In genomic region chr6:30734988-30735727, GRCm38 (mm10) we compare ENCODE assay signal across 9 mouse cellular contexts. TPM values are rescaled to one million over a fixed set of nuclear protein-coding genes. Genes with fewer than 3 reads are reported as not detected.
DNase-seq lines count a peak whose midpoint lies in the region; ATAC-seq lines count a peak whose summit lies in the region.
"Had no signal": no experiment of that assay in that cellular context is flagged by ENCODE, and none has a peak within 500 bp of the region (broad histone marks: within the 10 kb centered on the region; RNA-seq: fewer than 3 reads in every experiment).

No protein-coding gene starts in this region.

- peak; percentile 4 for DNase-seq in heart, adult 8-10 months (ENCODE audit: low spot score)
- DNase-seq in heart, adult 9 months (ENCODE audit: low spot score in 2 of 2) = no peak
- DNase-seq in embryonic facial prominence, embryonic 11.5 days (ENCODE audit: low spot score) = no peak
- no peak for DNase-seq in cerebellum, adult 9-11 months
- DNase-seq in left cerebral cortex, adult 8-10 months (ENCODE audit: low spot score in 2 of 2) = no peak
- no peak for DNase-seq in urinary bladder, postnatal 14 days (ENCODE audit: low spot score)

- peak overlapping the region; percentile 22 for H3K9ac ChIP-seq in embryonic facial prominence, embryonic 11.5 days (replicated peaks; ENCODE audit: low read length)
- H3K9ac ChIP-seq in hindbrain, embryonic 16.5 days (ENCODE audit: low read depth, low read length) = peak overlapping the region; percentile 20
- H3K9ac ChIP-seq in midbrain, embryonic 13.5 days (replicated peaks) = peak overlapping the region; percentile 36

- no peak overlapping the region for H3K4me3 ChIP-seq in embryonic facial prominence, embryonic 11.5 days (ENCODE audit: low read depth, low read length)
- H3K4me3 ChIP-seq in hindbrain, embryonic 16.5 days (ENCODE audit: low read length) = peak overlapping the region; percentile 13; the same call in 1 of the 2 replicates
- peak overlapping the region; percentile 21 for H3K4me3 ChIP-seq in midbrain, embryonic 13.5 days (replicated peaks)

- no peak for ATAC-seq in embryonic facial prominence, embryonic 11.5 days (replicated peaks; ENCODE audit: insufficient number of reproducible peaks, low FRiP score, low TSS enrichment, low read depth)
- ATAC-seq in hindbrain, embryonic 16.5 days = no peak
- ATAC-seq in midbrain, embryonic 13.5 days = no peak

- H3K4me2 ChIP-seq in embryonic facial prominence, embryonic 11.5 days (ENCODE audit: low read depth, low read length) = peak overlapping the region; percentile 10; the same call in 1 of the 2 replicates
- peak overlapping the region; percentile 25 for H3K4me2 ChIP-seq in hindbrain, embryonic 16.5 days (ENCODE audit: low read length)
- H3K4me2 ChIP-seq in midbrain, embryonic 13.5 days (replicated peaks) = peak overlapping the region; percentile 41

- H3K27ac ChIP-seq in embryonic facial prominence, embryonic 11.5 days (replicated peaks; ENCODE audit: low read depth, low read length) = peak overlapping the region; percentile 70
- H3K27ac ChIP-seq in hindbrain, embryonic 16.5 days (ENCODE audit: low read depth, low read length) = peak overlapping the region; percentile 54
- H3K27ac ChIP-seq in midbrain, embryonic 13.5 days = peak overlapping the region; percentile 92

- peaks cover 8% of the 10 kb centered on the region for H3K9me3 ChIP-seq in embryonic facial prominence, embryonic 11.5 days (replicated peaks; ENCODE audit: control insufficient read depth, low read length)
- peaks cover 34% of the 10 kb centered on the region for H3K9me3 ChIP-seq in hindbrain, embryonic 16.5 days (ENCODE audit: control insufficient read depth, low read length)
- peaks cover 41% of the 10 kb centered on the region for H3K9me3 ChIP-seq in midbrain, embryonic 13.5 days

- H3K27me3 ChIP-seq in embryonic facial prominence, embryonic 11.5 days (ENCODE audit: control insufficient read depth, insufficient read depth, low read length) = no peaks in the 10 kb centered on the region
- no peaks in the 10 kb centered on the region for H3K27me3 ChIP-seq in hindbrain, embryonic 16.5 days (replicated peaks; ENCODE audit: control insufficient read depth, insufficient read depth, low read length)
- H3K27me3 ChIP-seq in midbrain, embryonic 13.5 days = no peaks in the 10 kb centered on the region
- H3K27me3 ChIP-seq: CH12.LX had no signal

- H3K36me3 ChIP-seq in embryonic facial prominence, embryonic 11.5 days (replicated peaks; ENCODE audit: control insufficient read depth, insufficient read depth, low read depth, low read length) = no peaks in the 10 kb centered on the region
- no peaks in the 10 kb centered on the region for H3K36me3 ChIP-seq in hindbrain, embryonic 16.5 days (ENCODE audit: control insufficient read depth, insufficient read depth, low read length)
- 0 out of 2 replicates have a peak, but pooled peaks cover 6% of the 10 kb centered on the region for H3K36me3 ChIP-seq in midbrain, embryonic 13.5 days

- H3K4me1 ChIP-seq in embryonic facial prominence, embryonic 11.5 days (ENCODE audit: control insufficient read depth, insufficient read depth, low read length) = no peaks in the 10 kb centered on the region
- no peaks in the 10 kb centered on the region for H3K4me1 ChIP-seq in hindbrain, embryonic 16.5 days (ENCODE audit: control insufficient read depth, insufficient read depth, low read depth, low read length)
- peaks cover 44% of the 10 kb centered on the region for H3K4me1 ChIP-seq in midbrain, embryonic 13.5 days (replicated peaks)

- WGBS in embryonic facial prominence, embryonic 11.5 days = 48% methylated on average over 22 of the region's 22 CpGs
- WGBS in hindbrain, embryonic 16.5 days = 52% methylated on average over 22 of the region's 22 CpGs
- WGBS in midbrain, embryonic 13.5 days = 50% methylated on average over 22 of the region's 22 CpGs

RNA-seq across cellular contexts. Expression of gene Mest, which starts 11.8 kb away (rescaled TPM):
- 1 to 10 TPM; 3.2 to 9.2 (median 7.6) TPM for total RNA-seq in heart, adult 8-10 months (2022)
- 1,816 and 1,902 TPM in 2 replicates for polyA plus RNA-seq in embryonic facial prominence, embryonic 11.5 days (2014; fragmentation: Nextera tagmentation; extraction: Ambion mirVana)
- 303 and 331 TPM in 2 replicates for polyA plus RNA-seq in hindbrain, embryonic 16.5 days (2015; fragmentation: Nextera tagmentation; extraction: Ambion mirVana)
- polyA plus RNA-seq in midbrain, embryonic 13.5 days (2015; fragmentation: Nextera tagmentation; extraction: Ambion mirVana) = 409 and 424 TPM in 2 replicates
- 100 to 1,000 TPM in 1 of 4 experiments, 10 to 100 TPM in 3; 66.1 to 109 (median 76.2) TPM for total RNA-seq in left cerebral cortex, adult 8-10 months (2022)

RNA-seq across cellular contexts. Expression of gene Cep41, which starts 41.6 kb away (rescaled TPM):
- 1 to 10 TPM; 1.5 to 3.4 (median 2.1) TPM for total RNA-seq in heart, adult 8-10 months (2022)
- 23.7 and 28.1 TPM in 2 replicates for polyA plus RNA-seq in embryonic facial prominence, embryonic 11.5 days (2014; fragmentation: Nextera tagmentation; extraction: Ambion mirVana)
- polyA plus RNA-seq in hindbrain, embryonic 16.5 days (2015; fragmentation: Nextera tagmentation; extraction: Ambion mirVana) = 10.4 and 14.1 TPM in 2 replicates
- polyA plus RNA-seq in midbrain, embryonic 13.5 days (2015; fragmentation: Nextera tagmentation; extraction: Ambion mirVana) = 15.5 and 17.1 TPM in 2 replicates
- 1 to 10 TPM; 4.9 to 6.6 (median 6.1) TPM for total RNA-seq in left cerebral cortex, adult 8-10 months (2022)
